Mouse (Mus musculus) lung, adult 2 months (tissue): Measurements from ENCODE around the gene Zfp612. TPM values are rescaled to one million over a fixed set of nuclear protein-coding genes. Genes with fewer than 3 reads are reported as not detected.
A peak's percentile ranks its signal among the peaks of the same experiment; 100 is the strongest.

ENCODE experiments used
- DNase-seq: peaks from one replicate; pipeline ENCODE4 v3.0.0; 2022
- H3K4me1 ChIP-seq: fragments of 200-500 bp; 2 replicates; pipeline ENCODE4 v1.6.1; 2011; ENCODE audit warnings: low read length; ENCODE audit not compliant: control insufficient read depth, insufficient read depth
- H3K4me3 ChIP-seq: fragments of 200-500 bp; replicated peaks from 2 replicates; pipeline ENCODE3; 2011; ENCODE audit warnings: low read depth, mild to moderate bottlenecking, control low read depth, low read length; ENCODE audit errors: extremely low read depth
- CTCF ChIP-seq: fragments of 200-500 bp; IDR thresholded peaks from 2 replicates; pipeline ENCODE4 v1.5.1; 2011; ENCODE audit warnings: mild to moderate bottlenecking, low read length, control low read depth; ENCODE audit not compliant: insufficient read depth
- POLR2A ChIP-seq: fragments of 200-500 bp; IDR thresholded peaks from 2 replicates; pipeline ENCODE4 v1.6.1; 2011; ENCODE audit warnings: low read depth, mild to moderate bottlenecking, control low read depth, low read length, borderline replicate concordance; ENCODE audit errors: extremely low read depth
- WGBS: fragments of 180-500 bp; shearing (Covaris S2); methylation state at CpG from one replicate; pipeline ENCODE4 v1.1.7; 2018; 5-methylcytosine and 5-hydroxymethylcytosine counted together
- polyA plus RNA-seq: library from polyadenylated mRNA; depleted of rRNA; stranded (reverse); fragments of >200 nt; gene quantifications from 2 replicates; pipeline ENCODE4 v1.2.3, GENCODE M21; 2012; rRNA removed

The Zfp612 gene
- polyA plus RNA-seq, 1 experiment, result 1.2 TPM

DNA sequence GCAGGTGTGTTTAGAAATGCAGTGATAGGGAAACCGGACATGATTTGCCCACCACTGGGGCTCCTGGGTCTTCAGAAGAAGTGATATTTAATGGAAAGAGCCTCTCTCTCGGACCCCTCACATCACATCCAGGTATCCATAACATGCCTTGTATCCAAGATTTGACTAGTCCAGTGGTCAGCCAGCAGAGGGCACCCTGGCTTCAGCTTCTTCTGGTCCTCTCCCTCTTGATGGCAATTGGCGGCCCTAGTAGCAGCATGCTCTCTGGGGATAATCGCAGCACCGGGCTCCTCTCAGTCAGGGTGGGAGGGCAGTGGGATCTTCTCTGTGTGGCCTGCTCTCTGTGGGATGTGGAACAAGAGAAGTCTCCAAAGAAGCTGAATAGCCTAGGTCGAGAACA, 40.2 kb downstream of the Zfp612 start:
- DNase-seq, result peak; percentile 4
- no peak overlapping the region for H3K4me3 ChIP-seq
- WGBS, result 37% methylated on average over 6 of the region's 6 CpGs

GRCm38 (mm10) chr8:110130537-110130936, 51.0 kb downstream of the Zfp612 start:
- WGBS, result 16% methylated on average over 13 of the region's 13 CpGs
- peak; percentile 87 for TF ChIP-seq CTCF
- TF ChIP-seq POLR2A, result no peak
- DNase-seq, result peak; percentile 68
- H3K4me3 ChIP-seq, result no peak overlapping the region
- no peaks in the 10 kb centered on the region for H3K4me1 ChIP-seq

More for the DNA sequence above, 40.2 kb downstream of the Zfp612 start:
- H3K4me1 ChIP-seq, result no peaks in the 10 kb centered on the region
- TF ChIP-seq CTCF, result peak; percentile 22; the same call in 1 of the 2 replicates
- TF ChIP-seq POLR2A, result no peak

GRCm38 (mm10) chr8:110134236-110134635, 54.7 kb downstream of the Zfp612 start:
- H3K4me3 ChIP-seq, result no peak overlapping the region
- TF ChIP-seq POLR2A (no peak), CTCF (no peak)
- DNase-seq, result no peak
- WGBS, result 77% methylated on average over 8 of the region's 8 CpGs
- no peaks in the 10 kb centered on the region for H3K4me1 ChIP-seq

DNA sequence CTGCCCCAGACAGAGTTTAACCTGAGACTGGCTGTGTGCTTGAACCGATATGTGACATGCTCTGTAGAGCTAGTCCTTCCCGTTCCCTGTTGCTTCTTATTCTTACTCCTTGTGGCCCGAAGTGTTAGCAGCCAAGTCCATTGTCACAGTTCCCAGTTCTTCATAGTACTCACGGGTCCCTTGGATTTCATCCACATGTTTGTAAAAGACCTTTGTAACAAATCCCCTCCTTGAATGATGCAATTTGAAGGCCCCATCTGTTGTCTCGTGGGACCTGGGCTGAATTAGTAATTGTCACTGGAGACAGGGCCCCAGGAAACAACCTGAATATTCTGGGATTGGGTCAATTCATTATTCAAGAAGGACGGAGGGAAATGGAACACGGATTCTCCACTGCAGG, 56.0 kb downstream of the Zfp612 start:
- Histone ChIP-seq H3K4me1 (no peaks in the 10 kb centered on the region), H3K4me3 (no peak overlapping the region)
- WGBS, result 74% methylated on average over 7 of the region's 7 CpGs
- TF ChIP-seq POLR2A (no peak), CTCF (no peak)
- no peak for DNase-seq

- DNase-seq, result no peak
- H3K4me3 ChIP-seq, result no peak overlapping the region
- WGBS, result 70% methylated on average over 3 of the region's 3 CpGs
- TF ChIP-seq POLR2A, result no peak
- TF ChIP-seq CTCF, result no peak
- H3K4me1 ChIP-seq, result no peaks in the 10 kb centered on the region
Observed at GRCm38 (mm10) chr8:110140156-110140555, 60.6 kb downstream of the Zfp612 start.

GRCm38 (mm10) chr8:110140770-110141169, 61.2 kb downstream of the Zfp612 start:
- no peak for TF ChIP-seq POLR2A
- no peak for TF ChIP-seq CTCF
- Histone ChIP-seq H3K4me3 (no peak overlapping the region), H3K4me1 (no peaks in the 10 kb centered on the region)
- WGBS, result 57% methylated on average over 4 of the region's 4 CpGs
- no peak for DNase-seq

Other genes starting within 250 kb of the Zfp612 start
- 4.4 and 6.6 TPM in 2 replicates for gene Phlpp2, start 211.2 kb upstream of the Zfp612 start, polyA plus RNA-seq
- gene Marveld3, start 117.5 kb upstream of the Zfp612 start, polyA plus RNA-seq, result 5.9 TPM in 2 replicates
- gene Tat, start 89.3 kb upstream of the Zfp612 start, polyA plus RNA-seq, result 0.71 and 1.00 TPM in 2 replicates
- 11.9 and 17.1 TPM in 2 replicates for gene Chst4, start 40.0 kb upstream of the Zfp612 start, polyA plus RNA-seq
- gene Gm21964, start 21.5 kb downstream of the Zfp612 start, polyA plus RNA-seq, result not detected in 2 replicates
- gene Gm17720, start 23.0 kb downstream of the Zfp612 start, polyA plus RNA-seq, result not detected in 2 replicates
- 0.12 TPM in 1 of 2 replicates, not detected in the other for gene Calb2, start 88.5 kb downstream of the Zfp612 start, polyA plus RNA-seq
- 2.5 and 3.4 TPM in 2 replicates for gene Cmtr2, start 135.9 kb downstream of the Zfp612 start, polyA plus RNA-seq
- 2.2 and 2.6 TPM in 2 replicates for gene Hydin, start 187.2 kb downstream of the Zfp612 start, polyA plus RNA-seq